18 mouse cellular contexts compared by ENCODE assay signal in genomic region chr8:83805612-83806011, GRCm38 (mm10).
DNase-seq lines count a peak whose midpoint lies in the region; ATAC-seq lines count a peak whose summit lies in the region.
"Had no signal": no experiment of that assay in that cellular context is flagged by ENCODE, and none has a peak within 500 bp of the region (broad histone marks: within the 10 kb centered on the region; RNA-seq: fewer than 3 reads in every experiment).

No protein-coding gene starts in this region.

- no peaks in the 10 kb centered on the region for H3K9me3 ChIP-seq in lung, embryonic 16.5 days (ENCODE audit: control insufficient read depth, low read length)
- H3K9me3 ChIP-seq: heart, embryonic 13.5 days; hindbrain, embryonic 15.5 days; limb, embryonic 13.5 days had no signal

- ATAC-seq in lung, embryonic 16.5 days (ENCODE audit: low read depth): peak; percentile 66
- ATAC-seq: intestine, postnatal 0 days had no signal

- no peak overlapping the region for H3K27ac ChIP-seq in lung, embryonic 16.5 days (ENCODE audit: low read length)
- H3K27ac ChIP-seq: heart, embryonic 13.5 days; hindbrain, embryonic 15.5 days; limb, embryonic 13.5 days; liver, embryonic 14.5 days had no signal

- WGBS in lung, embryonic 16.5 days: 36% methylated on average over 6 of the region's 6 CpGs

- H3K4me2 ChIP-seq in lung, embryonic 16.5 days (ENCODE audit: low read depth, low read length): no peak overlapping the region
- H3K4me2 ChIP-seq: heart, embryonic 13.5 days; hindbrain, embryonic 15.5 days; limb, embryonic 13.5 days had no signal

- H3K4me3 ChIP-seq in lung, embryonic 16.5 days (ENCODE audit: low read length): no peak overlapping the region
- H3K4me3 ChIP-seq: heart, embryonic 13.5 days; hindbrain, embryonic 15.5 days; limb, embryonic 13.5 days had no signal

- no peak overlapping the region for H3K9ac ChIP-seq in lung, embryonic 16.5 days (ENCODE audit: low read length)
- H3K9ac ChIP-seq: heart, embryonic 13.5 days; hindbrain, embryonic 15.5 days; limb, embryonic 13.5 days; liver, embryonic 14.5 days had no signal

- no peaks in the 10 kb centered on the region for H3K36me3 ChIP-seq in lung, embryonic 16.5 days (ENCODE audit: control insufficient read depth, insufficient read depth, low read length)
- H3K36me3 ChIP-seq: heart, embryonic 13.5 days; hindbrain, embryonic 15.5 days; limb, embryonic 13.5 days had no signal

- peak; percentile 16 for DNase-seq in adrenal gland, postnatal 14 days
- no peak for DNase-seq in adrenal gland, adult 18-20 months (ENCODE audit: low spot score in 2 of 2)
- peak; percentile 9 to 35 for DNase-seq in heart, postnatal 14 days
- DNase-seq in heart, postnatal 25 days (ENCODE audit: low spot score): no peak
- DNase-seq in 3T3-L1 (ENCODE audit: low read depth, low spot score) (peak; percentile 21), adipocyte (ENCODE audit: low spot score) (no peak)
- no peak for DNase-seq in layer of hippocampus, adult 18-20 months (ENCODE audit: low spot score in 2 of 2)
- DNase-seq: adrenal gland, postnatal 10 days; cerebellum, adult 18-20 months; gastrocnemius, postnatal 10 days; right cerebral cortex, adult 18-20 months; thymus, postnatal 4 days had no signal

- intact Hi-C loops in heart, postnatal 14 days (cut with DNase I): no loop called here
- intact Hi-C loops in heart, postnatal 25 days (cut with DNase I): no loop called here

- H3K27me3 ChIP-seq in lung, embryonic 16.5 days (ENCODE audit: control insufficient read depth, insufficient read depth, low read depth, low read length): no peaks in the 10 kb centered on the region
- H3K27me3 ChIP-seq: heart, embryonic 13.5 days; hindbrain, embryonic 15.5 days; limb, embryonic 13.5 days had no signal

- 0 out of 2 replicates have a peak, but pooled peaks cover 2% of the 10 kb centered on the region for H3K4me1 ChIP-seq in lung, embryonic 16.5 days (replicated peaks; ENCODE audit: control insufficient read depth, insufficient read depth, low read length)
- H3K4me1 ChIP-seq: heart, embryonic 13.5 days; limb, embryonic 13.5 days had no signal

Comparison
In these comparisons a context has a peak if more than half of its experiments do, and no peak if none do; other contexts are left out.
1. DNase-seq: peak in adrenal gland, postnatal 14 days (single experiment), heart, postnatal 14 days (2 of 2) and 3T3-L1 (single experiment); none in adrenal gland, adult 18-20 months (0 of 2), heart, postnatal 25 days (single experiment), layer of hippocampus, adult 18-20 months (0 of 2) and adipocyte (single experiment).